Mouse (Mus musculus): Measurements from ENCODE around the gene Serpina1e. TPM values are rescaled to one million over a fixed set of nuclear protein-coding genes. Genes with fewer than 3 reads are reported as not detected.
"Not testable (repeated sequence)": the region's sequence is repeated elsewhere in the genome, so short reads cannot be mapped to it uniquely, and the experiment has no call there.

Serpina1e gene
- polyA plus RNA-seq, 1 experiment from 2014 or later: not detected

DNA sequence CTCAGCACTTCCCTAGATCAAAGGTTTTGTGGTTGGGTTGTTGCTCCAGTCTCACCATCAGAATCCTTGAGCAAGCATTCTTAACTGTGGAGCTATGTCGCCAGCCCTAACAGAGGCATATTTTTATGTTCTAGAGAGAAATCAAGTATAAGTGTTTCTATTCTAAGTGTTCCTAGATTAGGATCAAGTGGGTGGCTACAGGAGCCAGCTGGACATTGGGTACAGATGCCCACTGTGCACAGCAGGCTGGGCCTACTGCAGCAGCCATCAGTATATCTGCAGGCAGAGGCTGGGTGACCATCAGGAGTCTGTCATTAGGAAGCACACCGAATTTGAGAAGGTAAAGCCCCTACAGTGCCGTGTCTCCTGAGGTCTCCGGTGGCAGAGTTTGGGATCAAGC lies 12.3 kb upstream of the Serpina1e start:
- no peak overlapping the region for H3K4me3 ChIP-seq (ENCODE audit: low read depth, low read length)
- DNase-seq (ENCODE audit: low spot score) (no peak), ATAC-seq (ENCODE audit: low FRiP score) (no peak)
- H3K9me3 ChIP-seq (ENCODE audit: control insufficient read depth, low read length): no peaks in the 10 kb centered on the region
- H3K36me3 ChIP-seq (ENCODE audit: control insufficient read depth, insufficient read depth, low read length): no peaks in the 10 kb centered on the region
- no peak overlapping the region for H3K27ac ChIP-seq (ENCODE audit: low read depth, low read length)
- H3K9ac ChIP-seq (ENCODE audit: low read depth, low read length): no peak overlapping the region
- no peak overlapping the region for H3K4me2 ChIP-seq (replicated peaks; ENCODE audit: low read depth, low read length)
- 88% methylated on average over 4 of the region's 4 CpGs for WGBS
- no peaks in the 10 kb centered on the region for H3K4me1 ChIP-seq (replicated peaks; ENCODE audit: control insufficient read depth, insufficient read depth, low read length)
- no peaks in the 10 kb centered on the region for H3K27me3 ChIP-seq (ENCODE audit: control insufficient read depth, insufficient read depth, low read length)

DNA sequence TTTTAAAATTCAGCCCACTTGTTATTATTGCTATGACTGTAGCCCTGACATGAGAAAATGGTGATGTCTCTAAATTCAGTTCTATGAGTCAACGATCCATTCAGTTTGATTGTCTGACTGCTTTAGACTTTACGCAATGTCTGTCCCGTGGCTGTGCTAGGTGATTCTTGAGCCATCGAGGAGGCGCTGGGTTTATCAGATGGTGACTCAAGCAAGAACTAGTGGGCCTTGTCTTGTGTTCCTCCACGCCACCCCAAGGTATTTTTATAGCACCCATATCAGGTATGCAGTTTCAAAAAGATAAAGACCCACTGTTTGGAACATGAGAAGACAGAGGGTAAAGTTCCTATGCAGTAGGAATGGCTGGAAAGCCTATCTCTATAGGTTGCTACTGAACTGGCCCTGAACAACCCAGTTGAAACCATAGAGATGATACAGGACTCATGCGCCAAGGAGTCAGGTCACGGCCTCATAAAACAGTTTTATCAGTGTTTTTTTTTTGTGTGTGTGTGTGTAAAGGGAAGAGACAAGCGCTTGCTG lies 10.9 kb upstream of the Serpina1e start:
- 94% methylated on average over 9 of the region's 9 CpGs for WGBS
- Histone ChIP-seq H3K27ac (ENCODE audit: low read depth, low read length) (no peak overlapping the region), H3K27me3 (ENCODE audit: control insufficient read depth, insufficient read depth, low read length) (no peaks in the 10 kb centered on the region), H3K4me3 (ENCODE audit: low read depth, low read length) (no peak overlapping the region), H3K36me3 (ENCODE audit: control insufficient read depth, insufficient read depth, low read length) (no peaks in the 10 kb centered on the region), H3K4me2 (replicated peaks; ENCODE audit: low read depth, low read length) (no peak overlapping the region), H3K4me1 (replicated peaks; ENCODE audit: control insufficient read depth, insufficient read depth, low read length) (no peaks in the 10 kb centered on the region), H3K9me3 (ENCODE audit: control insufficient read depth, low read length) (no peaks in the 10 kb centered on the region), H3K9ac (ENCODE audit: low read depth, low read length) (no peak overlapping the region)
- DNase-seq (ENCODE audit: low spot score) (no peak), ATAC-seq (ENCODE audit: low FRiP score) (no peak)

DNA sequence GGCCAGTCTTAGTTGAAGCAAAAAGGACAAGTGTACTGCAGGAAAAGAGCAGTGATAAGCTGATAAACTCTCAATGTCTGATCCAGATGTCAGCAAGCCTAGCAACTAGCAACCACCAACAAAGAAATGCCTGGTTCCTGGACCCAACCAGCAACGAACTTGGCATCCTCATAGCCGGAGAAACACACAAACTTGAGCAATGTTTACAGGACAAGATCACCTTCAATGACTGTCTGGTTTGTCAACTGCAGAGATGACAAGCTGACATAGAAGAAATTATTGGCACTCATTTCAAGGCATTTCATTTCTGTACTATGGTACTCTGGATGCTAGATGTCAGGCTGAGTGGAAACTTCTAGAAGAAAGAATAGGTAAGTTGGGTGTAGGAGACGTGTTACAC lies 8.0 kb upstream of the Serpina1e start:
- no peak overlapping the region for H3K4me3 ChIP-seq (ENCODE audit: low read depth, low read length)
- H3K9ac ChIP-seq (ENCODE audit: low read depth, low read length): no peak overlapping the region
- ATAC-seq (ENCODE audit: low FRiP score): no peak
- no peaks in the 10 kb centered on the region for H3K36me3 ChIP-seq (ENCODE audit: control insufficient read depth, insufficient read depth, low read length)
- no peak overlapping the region for H3K4me2 ChIP-seq (replicated peaks; ENCODE audit: low read depth, low read length)
- H3K27me3 ChIP-seq (ENCODE audit: control insufficient read depth, insufficient read depth, low read length): no peaks in the 10 kb centered on the region
- H3K9me3 ChIP-seq (ENCODE audit: control insufficient read depth, low read length): no peaks in the 10 kb centered on the region
- no peak overlapping the region for H3K27ac ChIP-seq (ENCODE audit: low read depth, low read length)
- no peak for DNase-seq (ENCODE audit: low spot score)
- WGBS: 81% methylated on average over 3 of the region's 3 CpGs
- H3K4me1 ChIP-seq (replicated peaks; ENCODE audit: control insufficient read depth, insufficient read depth, low read length): no peaks in the 10 kb centered on the region

DNA sequence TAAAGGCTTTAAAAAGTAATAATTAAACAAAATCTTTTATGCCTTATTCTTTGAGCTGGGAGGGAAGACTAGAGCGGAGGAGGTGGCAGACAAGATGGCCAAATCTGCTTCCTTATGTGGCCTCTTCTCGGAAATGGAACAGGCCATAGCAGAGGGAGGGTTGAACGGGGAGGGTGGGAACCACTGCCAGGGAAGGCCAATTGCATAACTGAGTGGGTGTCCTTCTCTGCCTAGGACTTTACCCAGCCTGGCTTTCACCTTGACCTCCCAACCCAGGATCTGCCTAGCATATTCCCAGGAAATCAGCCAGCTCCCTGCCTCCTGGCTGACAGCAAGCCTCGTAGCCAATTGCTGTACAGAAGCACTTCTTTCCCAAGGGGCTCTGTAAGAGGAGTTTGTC lies 4.5 kb upstream of the Serpina1e start:
- H3K4me3 ChIP-seq (ENCODE audit: low read depth, low read length): no peak overlapping the region
- H3K4me2 ChIP-seq (replicated peaks; ENCODE audit: low read depth, low read length): no peak overlapping the region
- H3K9me3 ChIP-seq (ENCODE audit: control insufficient read depth, low read length): no peaks in the 10 kb centered on the region
- ATAC-seq (ENCODE audit: low FRiP score): no peak
- DNase-seq (ENCODE audit: low spot score): no peak
- no peak overlapping the region for H3K9ac ChIP-seq (ENCODE audit: low read depth, low read length)
- H3K36me3 ChIP-seq (ENCODE audit: control insufficient read depth, insufficient read depth, low read length): no peaks in the 10 kb centered on the region
- no peak overlapping the region for H3K27ac ChIP-seq (ENCODE audit: low read depth, low read length)
- 91% methylated on average over 4 of the region's 4 CpGs for WGBS
- no peaks in the 10 kb centered on the region for H3K27me3 ChIP-seq (ENCODE audit: control insufficient read depth, insufficient read depth, low read length)
- H3K4me1 ChIP-seq (replicated peaks; ENCODE audit: control insufficient read depth, insufficient read depth, low read length): no peaks in the 10 kb centered on the region

DNA sequence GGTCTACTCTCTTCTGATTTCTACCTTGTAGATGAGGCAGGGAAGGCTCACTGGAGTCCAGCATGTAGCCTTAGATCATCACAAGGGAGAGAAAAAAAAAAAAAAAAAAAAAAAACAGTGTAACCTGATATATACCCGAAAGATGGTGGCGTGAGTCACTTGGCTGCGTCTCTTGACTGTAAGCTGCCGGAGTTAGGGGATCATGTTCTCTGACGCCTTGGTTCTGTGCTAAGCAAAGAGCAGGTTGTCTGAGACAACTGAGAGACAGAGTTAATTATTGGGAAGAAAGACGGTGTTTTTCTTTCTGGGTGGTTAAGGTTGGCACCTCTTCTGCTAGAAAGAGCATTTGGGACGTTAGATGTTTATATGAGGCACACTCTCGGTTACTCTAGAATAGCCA lies 4.1 kb upstream of the Serpina1e start:
- Histone ChIP-seq H3K36me3 (ENCODE audit: control insufficient read depth, insufficient read depth, low read length) (no peaks in the 10 kb centered on the region), H3K27ac (ENCODE audit: low read depth, low read length) (no peak overlapping the region), H3K4me3 (ENCODE audit: low read depth, low read length) (no peak overlapping the region), H3K4me1 (replicated peaks; ENCODE audit: control insufficient read depth, insufficient read depth, low read length) (no peaks in the 10 kb centered on the region), H3K9ac (ENCODE audit: low read depth, low read length) (no peak overlapping the region), H3K27me3 (ENCODE audit: control insufficient read depth, insufficient read depth, low read length) (no peaks in the 10 kb centered on the region), H3K4me2 (replicated peaks; ENCODE audit: low read depth, low read length) (no peak overlapping the region), H3K9me3 (ENCODE audit: control insufficient read depth, low read length) (no peaks in the 10 kb centered on the region)
- WGBS: 86% methylated on average over 8 of the region's 8 CpGs
- ATAC-seq (ENCODE audit: low FRiP score) (no peak), DNase-seq (ENCODE audit: low spot score) (no peak)

DNA sequence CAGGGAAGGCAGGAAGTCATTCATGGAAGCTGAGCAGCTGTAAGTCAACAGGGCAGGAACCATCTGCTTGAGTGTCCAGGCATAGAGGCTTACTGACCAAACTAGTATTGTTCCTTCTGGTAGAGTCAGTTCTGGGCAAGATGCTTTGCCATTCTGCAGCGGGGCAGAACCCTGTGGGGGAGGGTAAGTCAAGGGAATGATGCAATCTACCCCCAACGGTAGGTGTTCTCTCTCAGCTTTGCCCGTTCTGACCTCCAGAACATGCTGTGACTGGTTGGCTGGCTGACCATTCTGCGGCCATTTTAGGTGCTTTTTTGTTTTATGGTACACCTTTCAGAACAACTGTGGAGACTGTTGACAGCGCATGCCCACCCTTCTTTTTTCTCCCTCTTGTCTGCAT lies 3.6 kb upstream of the Serpina1e start:
- WGBS: 86% methylated on average over 5 of the region's 5 CpGs

DNA sequence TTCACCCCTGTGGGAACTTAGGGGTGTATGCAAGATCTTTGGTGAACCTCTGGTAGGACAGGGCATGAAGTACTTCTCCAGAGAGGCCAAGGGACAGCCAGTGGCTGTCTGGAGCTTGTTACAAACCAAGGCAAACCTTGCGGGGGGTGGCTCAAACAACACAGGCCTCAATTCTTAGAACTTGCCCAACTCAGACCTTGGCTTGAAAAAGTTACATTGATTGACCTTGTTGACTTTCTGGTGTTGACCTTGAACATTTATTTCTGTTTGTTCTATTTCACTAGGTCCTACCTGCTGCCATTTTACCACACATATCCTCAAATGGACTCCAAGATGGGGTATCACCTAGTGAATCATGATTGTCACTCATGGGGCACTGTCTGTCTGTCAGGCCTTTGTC lies 2.9 kb upstream of the Serpina1e start:
- Histone ChIP-seq H3K36me3 (ENCODE audit: control insufficient read depth, insufficient read depth, low read length) (no peaks in the 10 kb centered on the region), H3K4me1 (replicated peaks; ENCODE audit: control insufficient read depth, insufficient read depth, low read length) (no peaks in the 10 kb centered on the region), H3K4me3 (ENCODE audit: low read depth, low read length) (no peak overlapping the region), H3K27ac (ENCODE audit: low read depth, low read length) (no peak overlapping the region), H3K27me3 (ENCODE audit: control insufficient read depth, insufficient read depth, low read length) (no peaks in the 10 kb centered on the region), H3K9ac (ENCODE audit: low read depth, low read length) (no peak overlapping the region), H3K9me3 (ENCODE audit: control insufficient read depth, low read length) (no peaks in the 10 kb centered on the region), H3K4me2 (replicated peaks; ENCODE audit: low read depth, low read length) (no peak overlapping the region)
- WGBS: 92% methylated on average over 1 of the region's 1 CpGs
- no peak for DNase-seq (ENCODE audit: low spot score)
- ATAC-seq (ENCODE audit: low FRiP score): no peak

More for the DNA sequence above, 3.6 kb upstream of the Serpina1e start:
- ATAC-seq (ENCODE audit: low FRiP score) (no peak), DNase-seq (ENCODE audit: low spot score) (no peak)
- Histone ChIP-seq H3K9ac (ENCODE audit: low read depth, low read length) (no peak overlapping the region), H3K4me1 (replicated peaks; ENCODE audit: control insufficient read depth, insufficient read depth, low read length) (no peaks in the 10 kb centered on the region), H3K4me3 (ENCODE audit: low read depth, low read length) (no peak overlapping the region), H3K27ac (ENCODE audit: low read depth, low read length) (no peak overlapping the region), H3K9me3 (ENCODE audit: control insufficient read depth, low read length) (no peaks in the 10 kb centered on the region), H3K4me2 (replicated peaks; ENCODE audit: low read depth, low read length) (no peak overlapping the region), H3K36me3 (ENCODE audit: control insufficient read depth, insufficient read depth, low read length) (no peaks in the 10 kb centered on the region), H3K27me3 (ENCODE audit: control insufficient read depth, insufficient read depth, low read length) (no peaks in the 10 kb centered on the region)

DNA sequence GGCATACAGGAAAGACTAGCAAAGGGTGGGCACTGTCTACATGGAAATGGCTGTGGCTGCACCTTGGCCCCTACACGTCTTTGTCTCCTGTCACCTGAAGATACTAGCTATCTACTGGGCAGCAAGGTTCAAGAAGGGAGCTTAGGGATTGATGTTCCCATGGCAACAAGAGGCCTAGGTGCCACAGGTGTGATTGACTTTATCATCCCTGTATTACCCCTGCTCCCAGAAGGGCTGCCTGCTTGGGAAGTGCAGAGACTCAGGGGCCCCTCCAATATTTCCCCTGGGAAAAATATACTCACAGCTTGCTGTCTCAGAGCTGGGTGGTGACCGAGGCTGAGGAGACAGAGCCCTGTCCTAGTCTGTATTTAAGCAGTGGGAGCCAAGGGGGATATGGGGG lies 2.2 kb downstream of the Serpina1e start:
- H3K4me3 ChIP-seq (ENCODE audit: low read depth, low read length); H3K36me3 ChIP-seq (ENCODE audit: control insufficient read depth, insufficient read depth, low read length); ATAC-seq (ENCODE audit: low FRiP score); H3K27me3 ChIP-seq (ENCODE audit: control insufficient read depth, insufficient read depth, low read length); H3K9ac ChIP-seq (ENCODE audit: low read depth, low read length); DNase-seq (ENCODE audit: low spot score); H3K9me3 ChIP-seq (ENCODE audit: control insufficient read depth, low read length); H3K4me2 ChIP-seq (replicated peaks; ENCODE audit: low read depth, low read length); H3K4me1 ChIP-seq (replicated peaks; ENCODE audit: control insufficient read depth, insufficient read depth, low read length); H3K27ac ChIP-seq (ENCODE audit: low read depth, low read length): not testable (repeated sequence)
- 93% methylated on average over 2 of the region's 2 CpGs for WGBS

DNA sequence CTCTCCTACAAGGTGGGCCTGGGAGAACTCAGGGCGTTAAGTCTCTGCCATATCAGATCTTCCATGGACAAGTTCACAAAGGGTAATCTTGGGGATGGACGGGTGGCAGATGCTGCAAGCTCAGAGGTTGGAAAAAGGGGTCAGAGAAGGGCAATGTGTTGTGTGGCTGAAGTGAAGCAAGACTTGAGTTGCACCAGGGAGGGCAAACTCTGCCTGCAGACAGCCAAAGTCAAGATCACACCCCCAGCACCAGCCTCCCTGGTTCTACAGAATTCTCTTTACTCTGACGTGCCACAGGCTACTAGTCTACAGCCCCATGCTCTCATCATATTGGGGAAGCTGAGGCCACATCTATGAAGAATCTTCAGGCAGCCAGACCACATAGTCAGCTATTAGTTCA lies 5.8 kb downstream of the Serpina1e start:
- not testable (repeated sequence) for H3K9me3 ChIP-seq (ENCODE audit: control insufficient read depth, low read length); H3K27me3 ChIP-seq (ENCODE audit: control insufficient read depth, insufficient read depth, low read length); ATAC-seq (ENCODE audit: low FRiP score); H3K4me1 ChIP-seq (replicated peaks; ENCODE audit: control insufficient read depth, insufficient read depth, low read length); DNase-seq (ENCODE audit: low spot score); H3K36me3 ChIP-seq (ENCODE audit: control insufficient read depth, insufficient read depth, low read length); H3K4me3 ChIP-seq (ENCODE audit: low read depth, low read length); H3K9ac ChIP-seq (ENCODE audit: low read depth, low read length); H3K4me2 ChIP-seq (replicated peaks; ENCODE audit: low read depth, low read length); H3K27ac ChIP-seq (ENCODE audit: low read depth, low read length)
- 98% methylated on average over 3 of the region's 3 CpGs for WGBS
